Mouse (Mus musculus) gastrocnemius, adult 2 months (tissue): ENCODE measurements around the gene Bid. TPM values are rescaled to one million over a fixed set of nuclear protein-coding genes. Genes with fewer than 3 reads are reported as not detected.
A peak's percentile ranks its signal among the peaks of the same experiment; 100 is the strongest.

ENCODE experiments used
- DNase-seq: peaks from one replicate; pipeline ENCODE4 v3.0.0; 2022
- H3K27ac ChIP-seq: fragments of 200-600 bp; 2 replicates; pipeline ENCODE4 v1.8.1; 2022; ENCODE audit warnings: mild to moderate bottlenecking
- H3K4me3 ChIP-seq: fragments of 200-600 bp; 2 replicates; pipeline ENCODE4 v1.8.1; 2022; ENCODE audit warnings: mild to moderate bottlenecking, moderate library complexity
- CTCF ChIP-seq: fragments of 200-600 bp; IDR thresholded peaks from 2 replicates; pipeline ENCODE4 v1.8.1; 2022; ENCODE audit warnings: antibody characterized with exemption, mild to moderate bottlenecking, moderate library complexity
- intact Hi-C: fragments of 180-260 bp; cut with DNase I; formaldehyde crosslinking; loops from one replicate; pipeline ENCODE4 v1.15.1; 2025
- long read RNA-seq, 2 experiments: library from polyadenylated mRNA; stranded (forward); transcript quantifications; one replicate each; pipeline ENCODE4 v2.0.0; 2021
- total RNA-seq, 2 experiments: library from RNA; stranded (reverse); gene quantifications; 2 replicates each; pipeline ENCODE4 v1.2.3; 2021

The Bid gene
- under 1 TPM; 0.45 to 0.89 TPM for total RNA-seq
- long read RNA-seq, experiment 1, partial matches to known transcripts, result 1 of 2 reads
- long read RNA-seq, experiment 1, other reads (novel, unspliced or antisense), result 0 of 2 reads
- long read RNA-seq, experiment 2, partial matches to known transcripts, result 0 of 1 reads
- long read RNA-seq, experiment 2, other reads (novel, unspliced or antisense), result 0 of 1 reads

DNA sequence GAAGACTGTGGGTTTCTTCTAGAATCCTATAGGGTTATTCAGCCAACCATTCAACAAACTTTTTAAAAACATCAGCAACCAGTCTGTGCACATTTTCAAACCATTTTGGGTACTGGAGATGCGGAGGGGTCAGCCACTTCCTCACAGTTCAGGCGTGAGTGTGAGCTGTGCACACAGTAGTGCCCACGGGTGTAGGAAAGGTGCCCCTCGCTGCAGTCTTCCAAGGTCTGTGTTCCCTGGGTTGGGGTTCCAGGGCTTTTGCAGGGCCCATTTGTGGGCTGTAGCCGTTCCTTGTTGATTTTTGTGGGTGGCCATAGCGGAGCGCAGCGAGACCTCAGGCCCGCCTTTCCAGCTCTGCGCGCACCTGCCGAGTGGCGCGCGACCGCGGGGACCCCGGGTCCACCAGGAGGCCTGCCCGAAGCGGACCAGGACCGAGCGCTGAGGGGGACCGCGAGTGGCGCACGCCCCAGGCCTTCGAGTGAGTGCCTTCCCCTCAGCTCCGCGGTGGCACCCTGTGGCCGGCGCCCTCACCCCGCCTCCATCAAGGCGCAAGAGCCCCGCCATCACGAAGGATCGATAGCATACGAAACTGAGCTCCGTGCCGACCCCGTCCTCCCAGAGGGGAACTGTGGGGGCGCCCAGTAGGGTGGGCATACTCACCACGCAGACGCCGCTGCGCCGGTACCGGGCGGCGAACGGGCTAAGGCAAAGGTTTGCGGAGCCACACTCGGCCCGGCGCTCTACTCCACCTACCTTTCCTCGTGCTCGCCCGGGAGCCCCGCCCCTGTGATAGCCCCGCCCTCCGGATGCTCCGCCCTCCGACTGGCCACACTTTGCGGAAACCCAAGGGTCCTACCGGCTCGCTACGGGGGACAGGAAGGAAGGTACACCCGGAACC is at the start of gene Bid:
TSS of gene Bid (minus strand) at position 780 of the 898 bp plus-strand sequence.
- peak; percentile 90 for DNase-seq
- intact Hi-C loops, result no loop called here
- no peak for TF ChIP-seq CTCF
- peak within 1 kb of the TSS; percentile 77 for H3K27ac ChIP-seq
- H3K4me3 ChIP-seq, result peak within 1 kb of the TSS; percentile 79

DNA sequence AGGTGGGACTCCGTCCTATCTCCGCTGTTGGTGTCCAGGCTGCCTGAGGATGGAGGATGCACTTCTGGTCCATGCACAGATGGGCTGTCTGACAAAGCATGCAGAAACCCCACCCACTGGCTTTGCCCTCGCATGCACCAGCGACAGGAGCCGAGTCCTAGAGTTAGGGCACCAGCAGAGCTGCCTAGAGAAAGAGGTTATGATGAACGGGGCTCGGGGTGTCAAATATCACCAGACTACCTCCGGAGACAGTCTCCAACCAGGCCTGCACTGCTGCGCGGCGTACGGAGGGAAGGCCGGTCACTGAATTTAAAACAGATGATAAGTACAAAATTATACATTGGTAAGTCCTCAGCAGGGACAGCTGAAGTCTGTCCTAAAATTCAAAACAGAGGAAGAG is 49.2 kb upstream of the Bid start:
- Histone ChIP-seq H3K4me3 (no peak overlapping the region), H3K27ac (no peak overlapping the region)
- TF ChIP-seq CTCF, result no peak
- no peak for DNase-seq
- intact Hi-C loops, result no loop called here

DNA sequence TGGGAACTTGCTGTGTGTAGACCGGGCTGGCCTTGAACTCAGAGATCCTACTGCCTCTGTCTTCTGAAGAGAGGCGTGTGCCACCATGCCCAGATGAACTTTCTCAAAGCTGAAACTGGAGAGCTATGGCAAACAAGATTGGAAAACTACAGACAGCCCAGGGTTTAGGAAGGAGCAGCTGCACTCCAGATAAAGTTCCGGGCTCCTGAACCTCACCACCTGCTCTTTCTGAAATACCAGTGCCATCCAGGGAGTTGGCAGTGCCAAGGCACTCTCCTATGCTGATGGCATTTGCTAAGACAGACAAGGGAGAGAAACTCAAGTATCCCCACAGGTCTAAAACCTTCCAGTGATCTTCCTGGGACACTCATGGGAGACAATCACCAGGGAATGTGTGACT is 47.5 kb upstream of the Bid start:
- H3K27ac ChIP-seq, result peak overlapping the region; percentile 35
- TF ChIP-seq CTCF, result no peak
- intact Hi-C loops, result no loop called here
- no peak for DNase-seq
- no peak overlapping the region for H3K4me3 ChIP-seq

DNA sequence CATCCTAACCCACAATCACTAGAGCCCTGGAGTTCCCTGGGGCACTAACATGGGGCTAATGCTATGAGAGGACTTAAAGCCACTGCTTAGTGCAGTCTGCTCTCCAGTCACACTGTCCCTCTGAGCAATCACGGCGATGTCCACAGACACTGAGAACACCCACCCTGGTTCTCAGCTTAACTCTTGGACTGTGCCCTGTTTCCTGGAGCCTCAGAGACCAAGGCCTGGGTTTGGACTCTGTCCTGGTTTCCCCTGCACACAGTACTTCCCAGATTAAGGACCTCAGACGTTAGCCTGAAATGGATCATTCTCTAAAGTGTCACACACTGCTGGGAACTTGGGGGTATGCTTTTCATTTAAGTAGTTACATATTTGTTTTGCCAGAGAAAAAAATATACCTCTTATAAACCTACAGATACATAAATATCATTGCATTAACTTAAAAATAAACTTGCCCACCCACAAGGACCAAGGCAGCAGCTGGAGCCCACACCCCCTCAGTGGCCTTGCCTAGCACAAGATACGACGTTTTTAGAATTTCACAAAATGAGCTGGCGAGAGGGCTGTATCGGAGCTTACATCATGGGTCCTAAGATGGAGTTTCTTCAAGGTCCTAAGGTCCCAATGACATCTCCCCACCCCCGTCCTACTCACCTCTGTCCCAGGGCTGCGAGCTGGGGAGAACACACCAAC is 43.8 kb upstream of the Bid start:
- TF ChIP-seq CTCF, result no peak
- DNase-seq, result no peak
- intact Hi-C loops, result no loop called here

DNA sequence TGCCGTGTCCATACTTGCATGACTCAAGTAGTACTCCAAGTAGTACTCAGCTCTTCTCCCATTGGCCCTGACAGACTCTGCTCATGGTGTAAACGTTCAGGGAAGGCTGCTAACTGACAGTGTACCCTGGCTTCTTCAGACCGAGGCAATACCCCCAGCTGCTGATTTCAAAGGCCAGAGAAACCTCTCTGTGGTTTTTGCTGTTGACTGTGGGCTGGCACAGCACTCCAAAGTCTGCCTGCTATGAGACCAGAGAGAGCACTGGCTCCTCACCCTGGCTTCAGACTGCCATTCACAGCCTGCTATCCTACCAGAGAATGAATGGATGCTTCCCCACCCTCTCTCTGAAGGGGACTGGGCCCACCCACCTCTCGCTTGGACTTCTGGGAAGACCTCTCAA is 40.7 kb upstream of the Bid start:
- no peak for TF ChIP-seq CTCF
- intact Hi-C loops, result no loop called here
- DNase-seq, result no peak
- Histone ChIP-seq H3K4me3 (no peak overlapping the region), H3K27ac (no peak overlapping the region)

More for the DNA sequence above, 43.8 kb upstream of the Bid start:
- no peak overlapping the region for H3K4me3 ChIP-seq
- no peak overlapping the region for H3K27ac ChIP-seq

DNA sequence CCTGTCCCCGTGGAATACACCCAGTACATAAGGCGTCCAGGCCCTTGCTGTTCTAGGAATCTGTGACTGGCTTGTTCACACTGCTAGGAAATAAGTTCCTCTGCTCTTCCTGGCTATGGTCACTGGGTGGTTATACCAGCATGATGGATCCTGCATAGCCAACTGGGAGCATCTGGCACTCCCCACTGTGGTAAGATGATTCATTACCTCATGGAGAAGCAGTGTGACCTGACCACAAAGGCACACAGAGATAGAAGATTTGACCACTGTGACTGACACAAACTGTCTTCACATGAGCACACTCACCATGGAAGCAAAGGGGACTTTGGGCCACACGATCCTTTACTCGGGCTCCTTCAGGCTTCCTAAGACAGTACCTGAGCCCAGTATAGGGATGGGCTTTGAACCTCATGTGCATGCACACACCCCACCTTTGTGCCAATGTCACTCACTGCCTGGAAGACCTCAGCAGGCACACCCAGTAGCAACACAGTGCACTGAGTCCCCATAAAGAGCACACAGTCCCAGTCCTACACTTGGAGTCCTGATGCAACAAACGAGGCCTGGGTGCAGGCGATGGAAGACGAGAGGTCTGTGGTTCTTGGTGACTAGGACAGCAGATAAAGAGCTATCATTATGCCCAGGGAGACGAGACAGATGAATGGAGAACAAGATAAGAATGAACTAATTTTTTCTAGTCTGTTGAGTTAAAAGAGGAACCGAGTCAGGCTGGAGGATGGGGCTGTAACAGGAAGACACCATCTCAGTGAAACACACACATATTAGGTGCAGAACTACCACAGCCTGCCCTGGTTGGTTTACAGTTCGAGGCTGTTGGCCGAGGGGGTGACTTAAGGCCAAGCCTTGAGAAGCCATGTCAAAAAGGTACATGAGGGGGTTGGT is 39.9 kb upstream of the Bid start:
- Histone ChIP-seq H3K4me3 (no peak overlapping the region), H3K27ac (no peak overlapping the region)
- TF ChIP-seq CTCF, result no peak
- intact Hi-C loops, result no loop called here
- no peak for DNase-seq

DNA sequence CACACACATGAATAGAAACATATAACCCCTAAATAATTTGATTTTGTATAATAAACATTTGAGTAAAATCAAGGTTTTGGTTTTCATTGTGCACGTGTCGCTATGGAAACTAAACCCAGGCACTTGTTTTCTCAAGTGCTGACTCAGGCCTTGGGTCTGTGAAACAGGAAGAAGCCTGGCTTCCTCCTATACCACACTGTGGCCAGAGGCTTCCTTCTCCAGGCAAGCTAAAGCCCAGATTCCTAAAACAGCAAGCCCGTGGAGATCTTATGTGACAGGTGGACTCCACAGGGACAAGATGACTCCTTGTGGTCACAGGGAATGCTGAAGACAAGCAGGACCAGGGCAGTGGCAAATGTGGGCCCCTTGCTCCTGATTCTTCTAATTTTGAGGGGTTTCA is 38.6 kb upstream of the Bid start:
- peak; percentile 8; the same call in 1 of the 2 replicates for TF ChIP-seq CTCF
- no peak overlapping the region for H3K27ac ChIP-seq
- intact Hi-C loops, result no loop called here
- no peak for DNase-seq
- H3K4me3 ChIP-seq, result no peak overlapping the region

DNA sequence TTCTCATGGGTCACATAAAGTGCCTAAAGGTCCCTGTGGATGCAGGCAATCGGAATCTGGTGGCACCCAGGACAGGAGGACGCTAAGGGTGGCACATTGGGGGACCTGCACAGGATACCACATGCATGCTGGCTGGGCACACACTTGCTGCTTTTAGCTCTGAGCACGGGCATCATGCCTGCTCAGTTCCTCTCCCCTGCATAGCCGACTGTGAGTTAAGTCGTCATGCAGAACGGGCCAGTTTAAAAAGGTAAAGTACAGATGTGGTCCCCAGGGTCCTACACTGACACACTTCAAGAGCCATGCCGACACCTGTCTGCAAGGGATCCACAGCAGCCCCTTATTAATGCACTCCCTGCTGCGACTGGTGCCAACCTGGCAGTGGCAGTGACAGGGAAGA is 37.6 kb upstream of the Bid start:
- Histone ChIP-seq H3K4me3 (no peak overlapping the region), H3K27ac (no peak overlapping the region)
- no peak for DNase-seq
- TF ChIP-seq CTCF, result no peak
- intact Hi-C loops, result loop anchor here (5.0 kb wide), 1 partner anchor 57 kb away; no protein-coding TSS in a partner anchor

DNA sequence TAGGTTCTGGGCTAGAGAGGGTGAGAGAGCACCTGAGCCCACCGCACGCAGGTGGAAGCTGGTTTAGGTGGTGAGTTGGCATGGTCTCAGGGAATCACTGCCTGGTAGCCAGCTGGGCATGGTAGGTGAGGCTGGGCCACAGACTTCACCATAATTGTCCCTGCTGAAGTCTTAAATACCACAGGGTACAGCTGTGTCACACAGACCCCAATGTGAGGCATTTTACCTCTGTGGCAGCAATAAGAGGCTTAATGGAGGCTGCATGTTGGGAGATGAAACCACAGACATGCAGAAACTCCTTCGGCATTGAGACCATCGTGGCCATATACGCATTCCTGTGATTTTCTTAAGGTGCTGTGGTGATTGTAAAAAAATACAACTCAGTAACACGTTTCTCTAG is 35.8 kb upstream of the Bid start:
- Histone ChIP-seq H3K4me3 (no peak overlapping the region), H3K27ac (no peak overlapping the region)
- intact Hi-C loops, result loop anchor here (5.0 kb wide), 1 partner anchor 55 kb away; no protein-coding TSS in a partner anchor
- TF ChIP-seq CTCF, result no peak
- DNase-seq, result no peak

DNA sequence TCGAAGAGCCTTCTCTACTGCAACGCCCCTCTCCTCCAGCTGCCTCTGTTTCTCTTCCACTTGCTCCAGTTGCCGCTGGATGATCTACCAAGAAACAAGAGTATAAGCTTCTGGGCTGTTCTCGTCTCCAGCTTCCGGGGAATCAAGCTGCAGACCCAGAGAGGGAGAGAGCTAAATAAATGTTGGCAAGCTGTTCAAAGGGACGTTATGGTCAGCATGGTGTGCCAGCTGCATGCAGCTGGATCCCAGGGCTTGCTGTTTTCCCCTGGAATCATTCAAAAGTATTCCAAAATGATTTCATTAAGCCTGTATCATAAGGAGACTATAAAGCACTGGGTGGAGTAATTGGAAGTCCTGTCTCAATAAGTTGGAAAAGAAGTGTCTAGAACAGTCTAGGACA is 34.7 kb upstream of the Bid start:
- no peak for DNase-seq
- no peak for TF ChIP-seq CTCF
- Histone ChIP-seq H3K4me3 (no peak overlapping the region), H3K27ac (no peak overlapping the region)
- intact Hi-C loops, result loop anchor here (5.0 kb wide), 1 partner anchor 54 kb away; no protein-coding TSS in a partner anchor

DNA sequence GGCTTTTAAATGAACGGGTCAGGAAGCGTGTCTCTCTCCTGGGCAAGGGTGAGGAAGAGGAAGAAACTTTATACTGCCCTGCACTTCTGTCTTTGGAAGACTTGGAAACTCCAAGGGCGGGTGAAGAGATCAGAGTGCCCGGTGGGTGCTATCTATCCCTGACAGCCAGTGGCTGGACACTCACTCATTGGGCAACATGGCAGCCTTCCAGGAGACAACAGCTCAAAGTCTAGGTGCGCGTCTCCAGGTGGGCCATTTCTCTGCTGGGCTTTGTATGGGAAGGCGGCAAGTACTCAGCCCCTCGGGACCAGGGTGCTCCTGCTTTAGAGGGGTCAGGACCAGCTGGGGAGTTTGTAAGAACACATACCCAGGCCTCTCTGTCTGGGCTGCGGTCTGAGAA is 28.9 kb upstream of the Bid start:
- intact Hi-C loops, result no loop called here
- H3K27ac ChIP-seq, result no peak overlapping the region
- no peak overlapping the region for H3K4me3 ChIP-seq
- no peak for DNase-seq
- no peak for TF ChIP-seq CTCF

DNA sequence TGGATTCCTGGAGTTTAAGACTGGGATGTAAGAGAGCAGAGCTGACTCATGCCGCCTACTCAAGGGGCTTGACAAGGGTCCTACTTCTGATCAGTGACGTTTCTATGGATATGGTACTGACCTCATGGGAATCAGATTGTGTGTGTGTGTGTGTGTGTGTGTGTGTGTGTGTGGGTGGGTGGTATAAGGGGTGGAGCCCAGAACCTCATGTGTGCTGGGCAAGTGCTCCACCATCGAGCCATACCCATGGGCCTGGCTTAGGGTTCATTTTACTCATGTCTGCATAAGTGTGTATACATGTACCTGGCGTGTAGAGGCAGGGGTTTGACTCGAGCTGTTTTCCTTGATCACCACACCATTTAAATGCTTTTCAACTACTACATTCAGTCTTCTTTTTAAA is 27.3 kb upstream of the Bid start:
- H3K27ac ChIP-seq, result no peak overlapping the region
- intact Hi-C loops, result no loop called here
- no peak overlapping the region for H3K4me3 ChIP-seq
- TF ChIP-seq CTCF, result no peak
- no peak for DNase-seq
